Mouse (Mus musculus) olfactory bulb, adult 2 months (tissue): ENCODE measurements around the gene Fcrla.

Experiments used
- CTCF ChIP-seq: fragments of 200-500 bp; IDR thresholded peaks from 2 replicates; pipeline ENCODE4 v1.5.1; 2012; ENCODE audit warnings: low read depth, mild to moderate bottlenecking, low read length, moderate library complexity; ENCODE audit not compliant: insufficient read depth
- POLR2A ChIP-seq: fragments of 200-500 bp; IDR thresholded peaks from 2 replicates; pipeline ENCODE4 v1.6.1; 2012; ENCODE audit warnings: mild to moderate bottlenecking, low read depth, low read length, moderate library complexity; ENCODE audit not compliant: insufficient read depth

- TF ChIP-seq POLR2A (no peak), CTCF (no peak)
Measured at GRCm38 (mm10) chr1:170919308-170919707, 8.1 kb downstream of the Fcrla start.
